Mouse (Mus musculus): ENCODE measurements around the gene 2310009B15Rik. TPM values are rescaled to one million over a fixed set of nuclear protein-coding genes. Genes with fewer than 3 reads are reported as not detected.
A peak's percentile ranks its signal among the peaks of the same experiment; 100 is the strongest.
"Not testable (repeated sequence)": the region's sequence is repeated elsewhere in the genome, so short reads cannot be mapped to it uniquely, and the experiment has no call there.

2310009B15Rik gene
- 29.1 and 32.7 TPM in 2 replicates for total RNA-seq (2014; rRNA removed)
- 45.0 and 45.6 TPM in 2 replicates for polyA plus RNA-seq (2015; fragmentation: Nextera tagmentation; extraction: Ambion mirVana)

GRCm38 (mm10) chr1:138856101-138856950, at the start of gene 2310009B15Rik:
2310009B15Rik (minus strand) TSS chr1:138856852.
- H3K36me3 ChIP-seq (ENCODE audit: insufficient read depth, low read length); H3K4me1 ChIP-seq (ENCODE audit: insufficient read depth, low read length); H3K9me3 ChIP-seq (ENCODE audit: low read length); H3K27me3 ChIP-seq (ENCODE audit: insufficient read depth, low read length): not testable (repeated sequence)
- Histone ChIP-seq H3K4me3 (ENCODE audit: low read length) (peak within 1 kb of the TSS; percentile 46), H3K9ac (replicated peaks; ENCODE audit: low read length) (peak within 1 kb of the TSS; percentile 48), H3K4me2 (ENCODE audit: low read depth, low read length) (peak within 1 kb of the TSS; percentile 44), H3K27ac (peak within 1 kb of the TSS; percentile 82)
- ATAC-seq (peak; percentile 99), DNase-seq (ENCODE audit: low spot score) (peak; percentile 88)
- WGBS = under 1% methylated on average over 38 of the region's 79 CpGs

- no peaks in the 10 kb centered on the region for H3K4me1 ChIP-seq (ENCODE audit: insufficient read depth, low read length)
- no peak for ATAC-seq
- TF ChIP-seq CTCF (IDR thresholded peaks at IDR 0.05; ENCODE audit: low read depth) = no peak
- H3K9ac ChIP-seq (replicated peaks; ENCODE audit: low read length) = no peak overlapping the region
- H3K36me3 ChIP-seq (ENCODE audit: insufficient read depth, low read length) = no peaks in the 10 kb centered on the region
- no peaks in the 10 kb centered on the region for H3K27me3 ChIP-seq (ENCODE audit: insufficient read depth, low read length)
- no peak for DNase-seq (ENCODE audit: low spot score)
- WGBS = 71% methylated on average over 3 of the region's 3 CpGs
- H3K27ac ChIP-seq = no peak overlapping the region
- no peaks in the 10 kb centered on the region for H3K9me3 ChIP-seq (ENCODE audit: low read length)
- H3K4me3 ChIP-seq (ENCODE audit: low read length) = no peak overlapping the region
- H3K4me2 ChIP-seq (ENCODE audit: low read depth, low read length) = no peak overlapping the region
Measured at GRCm38 (mm10) chr1:138906256-138906655, 49.6 kb upstream of the 2310009B15Rik start.

GRCm38 (mm10) chr1:138905092-138905765, 48.6 kb upstream of the 2310009B15Rik start:
- no peak overlapping the region for H3K9ac ChIP-seq (replicated peaks; ENCODE audit: low read length)
- no peak overlapping the region for H3K4me2 ChIP-seq (ENCODE audit: low read depth, low read length)
- DNase-seq (ENCODE audit: low spot score) = no peak
- no peak overlapping the region for H3K4me3 ChIP-seq (ENCODE audit: low read length)
- no peak overlapping the region for H3K27ac ChIP-seq
- 94% methylated on average over 3 of the region's 3 CpGs for WGBS
- no peaks in the 10 kb centered on the region for H3K9me3 ChIP-seq (ENCODE audit: low read length)
- H3K36me3 ChIP-seq (ENCODE audit: insufficient read depth, low read length) = no peaks in the 10 kb centered on the region
- H3K27me3 ChIP-seq (ENCODE audit: insufficient read depth, low read length) = no peaks in the 10 kb centered on the region
- no peaks in the 10 kb centered on the region for H3K4me1 ChIP-seq (ENCODE audit: insufficient read depth, low read length)
- no peak for ATAC-seq
- no peak for TF ChIP-seq CTCF (IDR thresholded peaks at IDR 0.05; ENCODE audit: low read depth)

GRCm38 (mm10) chr1:138903894-138904293, 47.2 kb upstream of the 2310009B15Rik start:
- no peak for TF ChIP-seq CTCF (IDR thresholded peaks at IDR 0.05; ENCODE audit: low read depth)
- no peak overlapping the region for H3K27ac ChIP-seq
- no peaks in the 10 kb centered on the region for H3K36me3 ChIP-seq (ENCODE audit: insufficient read depth, low read length)
- no peak for ATAC-seq
- no peak for DNase-seq (ENCODE audit: low spot score)
- no peaks in the 10 kb centered on the region for H3K27me3 ChIP-seq (ENCODE audit: insufficient read depth, low read length)
- H3K4me2 ChIP-seq (ENCODE audit: low read depth, low read length) = no peak overlapping the region
- 96% methylated on average over 5 of the region's 5 CpGs for WGBS
- no peaks in the 10 kb centered on the region for H3K4me1 ChIP-seq (ENCODE audit: insufficient read depth, low read length)
- H3K9ac ChIP-seq (replicated peaks; ENCODE audit: low read length) = no peak overlapping the region
- H3K9me3 ChIP-seq (ENCODE audit: low read length) = no peaks in the 10 kb centered on the region
- no peak overlapping the region for H3K4me3 ChIP-seq (ENCODE audit: low read length)

- no peaks in the 10 kb centered on the region for H3K4me1 ChIP-seq (ENCODE audit: insufficient read depth, low read length)
- H3K9me3 ChIP-seq (ENCODE audit: low read length) = no peaks in the 10 kb centered on the region
- no peaks in the 10 kb centered on the region for H3K36me3 ChIP-seq (ENCODE audit: insufficient read depth, low read length)
- 81% methylated on average over 16 of the region's 16 CpGs for WGBS
- H3K9ac ChIP-seq (replicated peaks; ENCODE audit: low read length) = no peak overlapping the region
- H3K4me2 ChIP-seq (ENCODE audit: low read depth, low read length) = no peak overlapping the region
- no peak overlapping the region for H3K27ac ChIP-seq
- peak; percentile 32 for DNase-seq (ENCODE audit: low spot score)
- ATAC-seq = no peak
- H3K4me3 ChIP-seq (ENCODE audit: low read length) = no peak overlapping the region
- no peak for TF ChIP-seq CTCF (IDR thresholded peaks at IDR 0.05; ENCODE audit: low read depth)
- no peaks in the 10 kb centered on the region for H3K27me3 ChIP-seq (ENCODE audit: insufficient read depth, low read length)
Measured at GRCm38 (mm10) chr1:138901431-138902117, 44.9 kb upstream of the 2310009B15Rik start.

GRCm38 (mm10) chr1:138896088-138896487, 39.4 kb upstream of the 2310009B15Rik start:
- DNase-seq (ENCODE audit: low spot score) (no peak), ATAC-seq (no peak)
- TF ChIP-seq CTCF (IDR thresholded peaks at IDR 0.05; ENCODE audit: low read depth) = no peak
- H3K4me2 ChIP-seq (ENCODE audit: low read depth, low read length) = no peak overlapping the region
- H3K9me3 ChIP-seq (ENCODE audit: low read length) = no peaks in the 10 kb centered on the region
- WGBS = 84% methylated on average over 3 of the region's 3 CpGs
- H3K4me3 ChIP-seq (ENCODE audit: low read length) = no peak overlapping the region
- no peak overlapping the region for H3K9ac ChIP-seq (replicated peaks; ENCODE audit: low read length)
- no peaks in the 10 kb centered on the region for H3K36me3 ChIP-seq (ENCODE audit: insufficient read depth, low read length)
- no peaks in the 10 kb centered on the region for H3K27me3 ChIP-seq (ENCODE audit: insufficient read depth, low read length)
- no peaks in the 10 kb centered on the region for H3K4me1 ChIP-seq (ENCODE audit: insufficient read depth, low read length)
- H3K27ac ChIP-seq = no peak overlapping the region

All from hindbrain, postnatal 0 days (tissue).